Mouse (Mus musculus): ENCODE results near the gene Slc38a11. TPM values are rescaled to one million over a fixed set of nuclear protein-coding genes. Genes with fewer than 3 reads are reported as not detected.

The Slc38a11 gene
- total RNA-seq, 2 experiments from 2014 or later = 1.7 to 2.1 TPM

Small RNA genes lying within 50 kb of the gene (microRNA-seq; reads per million reads assigned to microRNA genes)
- gene Mir6337 = not detected

Other genes with a start within 250 kb of the Slc38a11 start
- gene Cobll1, start 124.6 kb downstream of the Slc38a11 start, total RNA-seq (2021) = 1 to 10 TPM; 6.3 to 8.1 TPM
- gene Scn3a, start 203.6 kb upstream of the Slc38a11 start, total RNA-seq (2021) = 10 to 100 TPM; 28.4 to 41.2 TPM

Data from left cerebral cortex, postnatal 36 days (tissue).